Mouse (Mus musculus): ENCODE measurements around the gene Stx5a.

The Stx5a gene

GRCm38 (mm10) chr19:8802130-8802821, 61.1 kb downstream of the Stx5a start, which contains the start of gene Zbtb3:
TSS of gene Zbtb3 (plus strand) at chr19:8802555.
- peak; percentile 97 for DNase-seq (ENCODE audit: low spot score)

GRCm38 (mm10) chr19:8803204-8803780, 62.1 kb downstream of the Stx5a start:
- DNase-seq (ENCODE audit: low spot score), result no peak

- no peak for DNase-seq (ENCODE audit: low spot score)
Measured at GRCm38 (mm10) chr19:8803879-8804660, 62.9 kb downstream of the Stx5a start.
